Mouse (Mus musculus) thymus, adult 2 months (tissue): Measurements from ENCODE around the gene Tmem88b.

Experiments
- CTCF ChIP-seq: fragments of 200-500 bp; IDR thresholded peaks from 2 replicates; pipeline ENCODE4 v1.5.1; 2012; ENCODE audit warnings: mild to moderate bottlenecking, control low read depth, low read length, moderate library complexity, borderline replicate concordance; ENCODE audit not compliant: control insufficient read depth, poor library complexity, insufficient read depth; ENCODE audit errors: extremely low read depth
- POLR2A ChIP-seq: fragments of 200-500 bp; IDR thresholded peaks from 2 replicates; pipeline ENCODE4 v1.6.1; 2012; ENCODE audit warnings: mild to moderate bottlenecking, low read length, control low read depth, moderate library complexity; ENCODE audit not compliant: control insufficient read depth, poor library complexity, insufficient read depth; ENCODE audit errors: extremely low read depth

GRCm38 (mm10) chr4:155760613-155761355, 24.9 kb downstream of the Tmem88b start, which contains the start of gene Atad3a:
- no peak; the same call in 1 of the 2 replicates for TF ChIP-seq CTCF
- peak; percentile 50 for TF ChIP-seq POLR2A
